Mouse (Mus musculus) embryonic facial prominence, embryonic 10.5 days (tissue): ENCODE data around the gene Prkar1b. TPM values are rescaled to one million over a fixed set of nuclear protein-coding genes. Genes with fewer than 3 reads are reported as not detected.
A peak's percentile ranks its signal among the peaks of the same experiment; 100 is the strongest.

ENCODE experiments used
- DNase-seq: peaks from one replicate; pipeline ENCODE4 v3.0.0-alpha.2; 2017; ENCODE audit warnings: low spot score
- H3K27ac ChIP-seq: fragments of 300-500 bp; sonication (generic); replicated peaks from 2 replicates; pipeline ENCODE4 v1.5.1; 2016; ENCODE audit warnings: mild to moderate bottlenecking
- H3K27me3 ChIP-seq: fragments of 300-500 bp; sonication (generic); replicated peaks from 2 replicates; pipeline ENCODE4 v1.6.1; 2016; ENCODE audit warnings: low read depth, mild to moderate bottlenecking; ENCODE audit not compliant: poor library complexity, severe bottlenecking
- H3K36me3 ChIP-seq: fragments of 300-500 bp; sonication (generic); replicated peaks from 2 replicates; pipeline ENCODE4 v1.6.1; 2016; ENCODE audit warnings: mild to moderate bottlenecking, moderate library complexity
- H3K4me1 ChIP-seq: fragments of 300-500 bp; sonication (generic); 2 replicates; pipeline ENCODE4 v1.6.1; 2016
- H3K4me3 ChIP-seq: fragments of 300-500 bp; sonication (generic); 2 replicates; pipeline ENCODE4 v1.5.1; 2016; ENCODE audit warnings: mild to moderate bottlenecking, moderate library complexity
- H3K9me3 ChIP-seq: fragments of 300-500 bp; sonication (generic); 2 replicates; pipeline ENCODE4 v1.6.1; 2016; ENCODE audit warnings: mild to moderate bottlenecking
- WGBS: fragments of 180-500 bp; shearing (Covaris S2); methylation state at CpG from one replicate; pipeline ENCODE4 v1.1.7; 2016; 5-methylcytosine and 5-hydroxymethylcytosine counted together
- polyA plus RNA-seq: library from polyadenylated mRNA; unstranded; fragments of >200 nt; fragmentation: Nextera tagmentation; extraction: Ambion mirVana; gene quantifications from 2 replicates; pipeline ENCODE4 v1.2.1, GENCODE M21; 2016

Gene Prkar1b
- polyA plus RNA-seq, 1 experiment from 2014 or later = 9.0 TPM

DNA sequence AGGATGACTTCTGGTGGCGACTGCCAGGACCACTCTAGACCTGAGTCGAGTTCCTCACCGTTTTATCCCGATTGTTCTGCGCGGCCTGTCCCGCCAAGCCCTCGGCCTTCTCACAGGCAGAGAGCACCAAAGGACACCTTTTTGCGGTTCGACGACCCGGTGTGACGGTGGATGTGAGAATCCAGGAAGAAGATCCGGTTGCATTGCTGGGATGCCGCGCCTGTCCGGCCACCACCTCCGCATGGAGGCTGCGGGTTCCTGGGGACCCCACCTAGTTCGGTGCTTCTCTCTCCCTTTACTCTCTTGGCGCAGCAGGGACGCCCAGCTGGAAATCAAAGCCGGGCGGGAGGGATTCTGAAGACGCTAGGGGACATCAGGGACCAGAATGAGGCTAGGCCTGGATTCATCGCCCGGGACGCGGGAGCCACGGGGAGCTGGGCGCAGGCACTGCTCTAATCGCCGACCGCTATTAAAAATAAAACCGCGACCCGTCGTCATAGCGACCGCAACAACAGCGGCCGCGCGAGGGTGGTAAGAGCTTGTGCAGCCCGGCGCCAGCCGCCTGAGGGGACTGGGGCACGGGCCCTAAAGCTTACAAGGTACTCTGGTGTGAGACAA lies 152.5 kb downstream of the Prkar1b start, which contains the start of gene Pdgfa:
Pdgfa (minus strand) TSS at position 200 of the 618 bp plus-strand sequence.
- DNase-seq = peak; percentile 87
- peaks cover 90% of the 10 kb centered on the region for H3K27me3 ChIP-seq
- WGBS = 1% methylated on average over 48 of the region's 48 CpGs
- peak within 1 kb of the TSS; percentile 85 for H3K27ac ChIP-seq
- peaks cover 8% of the 10 kb centered on the region; the same call in 1 of the 2 replicates for H3K9me3 ChIP-seq
- peaks cover 72% of the 10 kb centered on the region for H3K4me1 ChIP-seq
- H3K36me3 ChIP-seq = 0 out of 2 replicates have a peak, but pooled peaks cover 4% of the 10 kb centered on the region
- peak within 1 kb of the TSS; percentile 80 for H3K4me3 ChIP-seq

DNA sequence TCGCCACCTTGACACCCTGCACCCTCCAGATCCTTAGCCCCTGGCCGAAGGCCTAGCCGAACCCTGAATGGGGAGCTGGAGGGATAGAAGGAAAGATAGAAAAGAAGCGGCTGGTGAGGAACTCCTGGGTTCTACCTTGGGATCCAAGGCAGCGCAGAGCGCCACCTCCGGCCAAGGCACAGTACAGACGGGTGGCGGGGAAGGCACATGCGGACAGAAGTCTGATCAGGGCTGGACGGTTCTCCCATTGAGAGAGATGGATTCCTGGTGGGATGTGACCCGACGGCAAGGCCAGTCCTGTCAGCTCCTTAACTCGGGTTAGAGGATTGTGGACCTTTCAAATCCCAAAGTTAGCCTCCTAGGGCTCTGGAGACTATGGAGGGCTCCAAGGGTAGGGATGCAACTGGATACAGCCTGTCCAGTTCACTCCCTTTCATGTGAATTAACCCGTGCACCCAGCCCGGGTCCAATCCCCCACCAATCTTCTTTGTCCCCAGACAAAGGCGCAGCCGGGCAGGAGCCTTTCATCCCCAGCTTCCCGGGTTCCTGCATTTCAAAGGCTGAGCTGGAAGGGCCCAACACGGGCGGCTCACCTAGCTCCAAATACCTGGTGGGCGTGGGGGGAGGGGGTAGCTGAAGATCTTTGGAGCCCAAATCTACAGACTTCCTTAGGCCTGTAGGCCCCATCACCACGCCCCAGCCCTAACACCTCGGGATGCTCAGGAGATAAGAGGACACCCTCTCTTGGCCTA lies 153.3 kb downstream of the Prkar1b start:
- Histone ChIP-seq H3K4me1 (peaks cover 80% of the 10 kb centered on the region), H3K27me3 (peaks cover 98% of the 10 kb centered on the region), H3K27ac (peak overlapping the region; percentile 85), H3K9me3 (peaks cover under 1% of the 10 kb centered on the region; the same call in 1 of the 2 replicates), H3K36me3 (0 out of 2 replicates have a peak, but pooled peaks cover 4% of the 10 kb centered on the region), H3K4me3 (peak overlapping the region; percentile 80)
- DNase-seq = peak; percentile 33
- 2% methylated on average over 24 of the region's 24 CpGs for WGBS

DNA sequence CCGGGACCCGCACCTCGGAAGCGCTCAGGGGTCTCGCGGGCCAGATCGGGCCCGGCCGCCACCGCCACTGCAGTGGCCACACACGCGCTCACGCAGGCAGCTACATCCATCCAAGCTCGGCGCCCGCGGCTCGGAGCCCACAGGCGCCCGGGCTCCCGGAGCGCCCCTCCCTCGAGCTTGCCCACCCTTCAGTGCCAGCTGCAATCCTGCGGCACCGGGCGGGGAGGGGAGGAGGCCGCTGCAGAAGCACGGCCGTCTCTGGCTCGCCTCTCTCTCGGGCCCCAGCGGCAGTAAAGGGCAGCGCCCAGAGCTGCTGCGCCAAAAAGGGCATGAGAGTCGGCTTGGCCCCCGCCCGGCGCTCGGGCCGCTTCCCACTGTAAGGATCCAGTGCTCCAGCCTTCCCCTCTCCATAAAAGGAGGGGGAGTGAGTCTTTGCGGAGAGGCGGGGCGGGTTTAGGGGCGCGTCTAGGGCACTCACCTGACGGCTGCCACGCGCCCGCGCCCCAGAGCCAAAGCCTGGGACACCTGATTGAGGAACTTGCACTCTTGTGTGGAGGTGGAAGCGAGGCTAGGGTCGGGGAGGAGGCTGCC lies 154.0 kb downstream of the Prkar1b start:
- H3K4me3 ChIP-seq = peak overlapping the region; percentile 80
- peaks cover 98% of the 10 kb centered on the region for H3K27me3 ChIP-seq
- peak overlapping the region; percentile 85 for H3K27ac ChIP-seq
- peak; percentile 81 for DNase-seq
- H3K4me1 ChIP-seq = peaks cover 87% of the 10 kb centered on the region
- 0 out of 2 replicates have a peak, but pooled peaks cover 6% of the 10 kb centered on the region for H3K36me3 ChIP-seq
- no peaks in the 10 kb centered on the region for H3K9me3 ChIP-seq
- under 1% methylated on average over 52 of the region's 52 CpGs for WGBS

- no peaks in the 10 kb centered on the region for H3K9me3 ChIP-seq
- peak overlapping the region; percentile 85 for H3K27ac ChIP-seq
- 0 out of 2 replicates have a peak, but pooled peaks cover 6% of the 10 kb centered on the region for H3K36me3 ChIP-seq
- peak overlapping the region; percentile 80 for H3K4me3 ChIP-seq
- DNase-seq = peak; percentile 82
- 5% methylated on average over 120 of the region's 127 CpGs for WGBS
- H3K27me3 ChIP-seq = peaks cover 98% of the 10 kb centered on the region
- H3K4me1 ChIP-seq = peaks cover 87% of the 10 kb centered on the region
Observed at GRCm38 (mm10) chr5:138994786-138995720, 154.7 kb downstream of the Prkar1b start.

DNA sequence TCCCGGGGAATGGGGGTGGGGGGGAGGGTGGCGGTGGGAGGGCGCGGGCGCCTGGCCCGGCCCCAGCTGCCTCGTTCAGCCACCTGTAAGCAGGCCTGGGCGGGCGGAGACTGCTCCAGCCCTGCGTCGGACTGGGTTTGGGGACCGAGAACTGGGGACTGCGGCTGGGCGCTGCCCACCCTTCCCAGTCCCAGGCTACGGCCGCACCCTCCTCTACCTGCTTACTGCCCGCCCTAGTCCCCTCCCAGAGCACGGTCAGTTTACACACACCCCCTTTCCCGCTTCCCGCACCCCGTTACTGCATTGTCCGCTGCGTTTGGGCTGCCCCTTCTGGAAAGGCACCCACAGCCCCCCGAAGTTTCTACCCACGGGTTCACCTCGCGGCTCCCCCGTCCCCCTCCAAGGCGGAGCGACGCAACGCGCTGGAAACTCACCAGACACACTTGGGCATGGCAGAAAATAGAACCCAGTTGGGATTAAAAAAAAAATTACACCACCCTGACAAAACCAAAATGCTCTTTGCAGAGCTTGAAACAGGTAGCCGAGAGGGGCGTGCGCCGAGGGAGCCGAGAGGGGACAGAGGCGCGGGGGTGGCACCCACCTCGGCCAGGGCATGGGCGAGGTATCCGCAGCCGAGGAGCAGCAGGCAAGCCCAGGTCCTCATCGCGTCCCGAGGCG lies 155.6 kb downstream of the Prkar1b start:
- peak overlapping the region; percentile 85 for H3K27ac ChIP-seq
- peaks cover 82% of the 10 kb centered on the region for H3K4me1 ChIP-seq
- DNase-seq = peak; percentile 53
- WGBS = under 1% methylated on average over 48 of the region's 48 CpGs
- H3K27me3 ChIP-seq = peaks cover 96% of the 10 kb centered on the region
- no peaks in the 10 kb centered on the region for H3K9me3 ChIP-seq
- H3K36me3 ChIP-seq = 0 out of 2 replicates have a peak, but pooled peaks cover 6% of the 10 kb centered on the region
- peak overlapping the region; percentile 80 for H3K4me3 ChIP-seq

DNA sequence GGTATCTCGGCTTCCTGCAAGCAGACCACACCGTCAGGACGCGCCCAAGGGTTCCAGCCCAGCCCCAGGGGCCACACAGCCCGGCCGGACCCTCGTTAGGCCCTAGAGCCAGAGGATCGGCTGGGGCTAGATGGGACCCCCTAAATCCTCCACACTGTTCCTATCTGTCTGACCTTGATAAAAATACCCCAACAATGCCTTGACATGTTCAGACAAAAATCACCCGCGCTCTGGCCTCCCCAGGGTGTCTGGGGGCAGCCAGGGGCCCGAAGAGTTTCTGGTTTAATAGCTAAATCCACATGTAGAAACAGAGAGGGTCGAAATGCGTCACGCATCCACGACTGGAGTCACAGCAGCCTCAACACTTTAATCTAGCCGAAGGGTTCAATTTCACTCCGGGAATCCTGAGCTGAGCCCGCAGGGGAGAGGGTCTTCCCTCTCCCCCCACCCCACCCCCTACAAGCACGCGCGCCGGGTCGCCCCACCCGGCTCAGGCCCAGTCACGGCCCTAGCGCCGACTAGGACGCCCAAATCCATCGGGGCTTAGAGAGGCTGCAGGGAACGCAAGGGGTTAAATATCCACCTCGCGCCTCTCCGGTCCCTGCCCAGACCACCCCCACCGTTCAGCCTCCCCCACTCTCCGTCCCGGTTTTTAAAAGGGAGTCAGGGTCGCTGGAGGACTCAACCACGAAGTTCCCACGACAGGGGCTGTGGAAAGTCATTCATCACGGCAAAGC lies 156.3 kb downstream of the Prkar1b start:
- H3K4me1 ChIP-seq = peaks cover 81% of the 10 kb centered on the region
- H3K27ac ChIP-seq = peak overlapping the region; percentile 85
- peak; percentile 60 for DNase-seq
- WGBS = under 1% methylated on average over 40 of the region's 40 CpGs
- no peaks in the 10 kb centered on the region for H3K9me3 ChIP-seq
- peaks cover 96% of the 10 kb centered on the region for H3K27me3 ChIP-seq
- H3K36me3 ChIP-seq = 0 out of 2 replicates have a peak, but pooled peaks cover 6% of the 10 kb centered on the region
- H3K4me3 ChIP-seq = peak overlapping the region; percentile 80

GRCm38 (mm10) chr5:138992611-138993370 lies 157.0 kb downstream of the Prkar1b start:
- Histone ChIP-seq H3K4me3 (peak overlapping the region; percentile 80), H3K27ac (peak overlapping the region; percentile 85), H3K27me3 (peaks cover 95% of the 10 kb centered on the region), H3K4me1 (peaks cover 74% of the 10 kb centered on the region), H3K9me3 (no peaks in the 10 kb centered on the region), H3K36me3 (peaks cover 9% of the 10 kb centered on the region)
- peak; percentile 57 for DNase-seq
- under 1% methylated on average over 59 of the region's 59 CpGs for WGBS

DNA sequence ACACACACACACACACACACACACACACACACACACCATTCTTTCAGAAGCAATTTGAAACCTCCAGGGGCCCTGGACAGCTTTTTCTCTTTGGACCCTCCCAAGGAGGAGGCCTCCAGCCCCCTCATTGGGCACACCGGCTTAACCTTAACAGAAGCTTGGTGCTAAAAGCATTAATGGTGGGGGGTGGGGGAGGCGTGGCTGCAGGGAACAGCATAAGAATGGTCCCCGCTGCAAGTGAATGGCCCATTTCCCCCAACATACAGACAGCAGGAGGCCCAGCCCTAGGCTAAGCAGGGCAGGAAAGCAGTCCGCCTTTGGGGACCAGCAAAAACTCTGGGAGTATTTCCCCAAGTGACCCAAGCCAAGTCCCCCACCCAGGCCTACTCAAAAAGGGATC lies 158.1 kb downstream of the Prkar1b start:
- Histone ChIP-seq H3K4me1 (peaks cover 63% of the 10 kb centered on the region), H3K4me3 (peak overlapping the region; percentile 80), H3K36me3 (peaks cover 20% of the 10 kb centered on the region), H3K9me3 (no peaks in the 10 kb centered on the region), H3K27me3 (peaks cover 85% of the 10 kb centered on the region), H3K27ac (no peak overlapping the region; the same call in 1 of the 2 replicates)
- WGBS = 5% methylated on average over 4 of the region's 4 CpGs
- DNase-seq = peak; percentile 45

- H3K27me3 ChIP-seq = peaks cover 76% of the 10 kb centered on the region
- H3K27ac ChIP-seq = no peak overlapping the region
- H3K9me3 ChIP-seq = no peaks in the 10 kb centered on the region
- WGBS = 64% methylated on average over 7 of the region's 7 CpGs
- H3K4me3 ChIP-seq = peak overlapping the region; percentile 80; the same call in 1 of the 2 replicates
- H3K4me1 ChIP-seq = peaks cover 54% of the 10 kb centered on the region
- no peak for DNase-seq
- peaks cover 29% of the 10 kb centered on the region for H3K36me3 ChIP-seq
Observed at GRCm38 (mm10) chr5:138990659-138991380, 159.0 kb downstream of the Prkar1b start.

- peaks cover 66% of the 10 kb centered on the region for H3K27me3 ChIP-seq
- no peak overlapping the region for H3K27ac ChIP-seq
- H3K36me3 ChIP-seq = peaks cover 42% of the 10 kb centered on the region
- H3K9me3 ChIP-seq = no peaks in the 10 kb centered on the region
- DNase-seq = no peak
- WGBS = 81% methylated on average over 6 of the region's 6 CpGs
- peaks cover 44% of the 10 kb centered on the region for H3K4me1 ChIP-seq
- H3K4me3 ChIP-seq = no peak overlapping the region
Observed at GRCm38 (mm10) chr5:138989567-138989966, 160.2 kb downstream of the Prkar1b start.
